ENCODE assay signal across 15 mouse cellular contexts in the genomic region with DNA sequence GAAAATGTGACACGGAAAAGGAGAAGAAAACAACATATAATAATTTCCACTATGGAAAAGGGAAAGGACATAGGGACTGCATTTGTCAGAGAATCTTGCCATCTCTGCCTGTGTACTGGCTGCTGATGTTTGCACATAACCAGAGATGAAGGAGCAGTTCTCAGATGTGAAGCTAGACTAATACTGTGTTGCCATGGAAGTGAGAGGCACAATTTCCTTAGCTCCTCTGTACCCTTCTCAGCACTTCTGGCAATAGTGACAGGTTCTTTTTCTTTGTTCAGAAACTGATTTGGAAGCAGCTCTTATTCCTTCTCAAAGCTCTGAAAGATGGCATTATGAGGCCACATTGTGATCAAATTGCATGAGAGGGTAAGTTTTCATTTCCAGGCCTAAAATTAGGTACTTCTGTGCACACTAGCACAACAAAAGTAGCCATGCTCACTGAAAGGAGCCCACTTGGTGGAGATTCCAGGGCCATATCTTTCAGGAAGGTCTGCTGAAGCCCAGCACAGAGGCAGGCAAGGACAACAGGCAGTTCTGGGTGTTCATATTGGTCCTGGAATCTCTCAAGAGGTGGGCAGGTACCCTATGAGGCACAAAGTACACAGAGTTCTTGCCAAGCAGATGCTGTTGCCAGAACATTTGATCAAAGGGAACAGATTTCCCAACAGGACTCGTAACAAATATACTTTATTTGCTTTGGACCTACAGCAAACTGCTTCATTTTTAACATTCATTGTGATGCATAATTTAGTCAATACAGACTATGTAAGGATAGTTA.
DNase-seq lines count a peak whose midpoint lies in the region; ATAC-seq and TF ChIP-seq lines count a peak whose summit lies in the region.
"Had no signal": no experiment of that assay in that cellular context is flagged by ENCODE, and none has a peak within 500 bp of the region (broad histone marks: within the 10 kb centered on the region; RNA-seq: fewer than 3 reads in every experiment).

No protein-coding gene starts in this region.

- intact Hi-C loops in gastrocnemius, postnatal 36 days (cut with DNase I): no loop called here
- intact Hi-C loops in left cerebral cortex, postnatal 14 days (cut with DNase I): no loop called here

- peak; percentile 20 for DNase-seq in gastrocnemius, adult 18-20 months (ENCODE audit: low spot score)
- DNase-seq in gastrocnemius, postnatal 36 days: no peak
- DNase-seq in brain, adult 2 months (ENCODE audit: low read depth, low spot score): peak; percentile 56
- DNase-seq in layer of hippocampus, adult 11-12 months (ENCODE audit: low spot score): peak; percentile 61
- peak; percentile 38 to 48 for DNase-seq in left cerebral cortex, postnatal 14 days (ENCODE audit: low spot score in 2 of 2)
- no peak for DNase-seq in yolk sac, embryonic 10.5 days (ENCODE audit: low spot score)
- no peak for DNase-seq in hindbrain, postnatal 0 days (ENCODE audit: low spot score)
- no peak for DNase-seq in kidney, postnatal 4 days
- DNase-seq: cerebellum, postnatal 25 days; gastrocnemius, postnatal 25 days; heart, postnatal 14 days had no signal

- H3K9ac ChIP-seq in hindbrain, postnatal 0 days (replicated peaks; ENCODE audit: low read length): no peak overlapping the region

- 81% methylated on average over 2 of the region's 2 CpGs for WGBS in hindbrain, postnatal 0 days

- no peaks in the 10 kb centered on the region for H3K9me3 ChIP-seq in hindbrain, postnatal 0 days (ENCODE audit: low read length)
- H3K9me3 ChIP-seq: limb, embryonic 10.5 days had no signal

- ATAC-seq in hindbrain, postnatal 0 days: no peak
- ATAC-seq: CD4-positive, CD25-positive, alpha-beta regulatory T cell, adult 4 months; intestine, embryonic 16.5 days; Patski had no signal

- no peaks in the 10 kb centered on the region for H3K27me3 ChIP-seq in hindbrain, postnatal 0 days (ENCODE audit: insufficient read depth, low read length)
- H3K27me3 ChIP-seq: Patski had no signal

- H3K27ac ChIP-seq in hindbrain, postnatal 0 days: no peak overlapping the region; the same call in 1 of the 2 replicates
- H3K27ac ChIP-seq: limb, embryonic 10.5 days had no signal

- H3K4me3 ChIP-seq in hindbrain, postnatal 0 days (ENCODE audit: low read length): no peak overlapping the region
- H3K4me3 ChIP-seq: limb, embryonic 10.5 days had no signal

- no peak for TF ChIP-seq CTCF in hindbrain, postnatal 0 days (IDR thresholded peaks at IDR 0.05; ENCODE audit: low read depth)

- no peaks in the 10 kb centered on the region for H3K4me1 ChIP-seq in hindbrain, postnatal 0 days (ENCODE audit: insufficient read depth, low read length)
- H3K4me1 ChIP-seq: limb, embryonic 10.5 days had no signal

- no peaks in the 10 kb centered on the region for H3K36me3 ChIP-seq in hindbrain, postnatal 0 days (ENCODE audit: insufficient read depth, low read length)
- H3K36me3 ChIP-seq: limb, embryonic 10.5 days had no signal

- no peak overlapping the region for H3K4me2 ChIP-seq in hindbrain, postnatal 0 days (ENCODE audit: low read depth, low read length)

Comparison
In these comparisons a context has a peak if more than half of its experiments do, and no peak if none do; other contexts are left out.
1. DNase-seq: peak in gastrocnemius, adult 18-20 months (single experiment), brain, adult 2 months (single experiment), layer of hippocampus, adult 11-12 months (single experiment) and left cerebral cortex, postnatal 14 days (2 of 2); none in gastrocnemius, postnatal 36 days (0 of 2), yolk sac, embryonic 10.5 days (single experiment), hindbrain, postnatal 0 days (single experiment) and kidney, postnatal 4 days (0 of 2).